Mouse (Mus musculus): Measurements from ENCODE around the gene Ank2. TPM values are rescaled to one million over a fixed set of nuclear protein-coding genes. Genes with fewer than 3 reads are reported as not detected.

Ank2 gene
- polyA plus RNA-seq, 1 experiment from 2014 or later = 211 TPM

DNA sequence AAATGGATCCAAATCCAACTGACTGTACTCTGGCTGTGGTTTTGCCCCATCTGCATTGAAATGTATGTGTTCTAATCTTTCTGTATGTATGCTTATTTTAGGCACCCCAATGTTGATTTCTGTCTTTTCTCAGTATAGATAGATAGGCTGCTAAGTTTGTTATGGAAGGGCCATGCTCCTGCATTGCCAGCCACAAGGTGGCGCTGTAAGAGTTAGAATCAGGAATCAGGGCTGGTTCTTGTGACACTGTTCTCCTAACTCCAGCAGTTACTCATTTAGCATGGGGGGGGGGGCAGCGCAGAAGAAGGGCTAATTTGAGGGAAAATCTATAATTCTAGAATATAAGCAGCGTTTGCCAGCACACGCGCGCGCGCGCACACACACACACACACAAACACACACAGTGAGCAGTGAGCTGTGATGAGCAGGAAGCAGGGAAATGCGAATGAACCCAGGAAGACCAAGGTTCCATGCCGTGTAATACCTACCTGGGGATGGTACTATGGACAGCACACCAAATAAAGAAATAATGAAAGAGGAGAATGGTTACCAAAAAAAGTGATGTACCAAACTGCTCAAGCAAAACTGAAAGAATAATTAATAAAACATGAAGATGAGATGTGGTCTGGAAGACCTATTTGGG, 520.3 kb downstream of the Ank2 start:
- no peaks in the 10 kb centered on the region for H3K27me3 ChIP-seq (ENCODE audit: control insufficient read depth, insufficient read depth, low read length)
- no peaks in the 10 kb centered on the region for H3K4me1 ChIP-seq (ENCODE audit: control insufficient read depth, insufficient read depth, low read length)
- H3K9ac ChIP-seq (replicated peaks; ENCODE audit: low read length) = no peak overlapping the region
- H3K9me3 ChIP-seq (ENCODE audit: control insufficient read depth, low read length) = no peaks in the 10 kb centered on the region
- peak; percentile 50; the same call in 1 of the 2 replicates for ATAC-seq (ENCODE audit: low FRiP score, low TSS enrichment)
- peak; percentile 84 for DNase-seq
- H3K27ac ChIP-seq (replicated peaks; ENCODE audit: low read depth, low read length) = no peak overlapping the region
- H3K36me3 ChIP-seq (ENCODE audit: control insufficient read depth, insufficient read depth, low read length) = peaks cover 50% of the 10 kb centered on the region
- H3K4me2 ChIP-seq (ENCODE audit: low read length) = no peak overlapping the region
- WGBS = 61% methylated on average over 11 of the region's 11 CpGs
- no peak overlapping the region for H3K4me3 ChIP-seq (replicated peaks; ENCODE audit: low read depth, low read length)

DNA sequence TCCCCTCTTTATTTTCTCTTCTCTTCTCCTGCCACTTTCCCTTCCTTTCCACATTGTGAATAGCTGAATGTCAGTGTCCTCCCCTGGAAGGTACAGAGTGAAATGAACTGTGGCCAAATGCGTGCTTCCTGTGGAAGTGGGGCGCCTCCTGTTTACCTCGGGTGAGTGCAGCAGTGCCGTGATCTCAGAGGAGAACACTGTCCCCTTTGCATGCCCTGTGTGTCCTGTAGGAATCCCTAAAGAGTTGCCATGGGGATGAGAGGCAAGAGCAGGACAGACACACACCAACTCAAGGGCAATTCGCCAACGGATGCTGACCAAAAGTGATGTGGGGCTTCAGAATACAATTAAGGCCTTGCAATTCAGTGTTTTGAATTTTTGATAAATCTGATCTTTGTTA, 521.8 kb downstream of the Ank2 start:
- H3K36me3 ChIP-seq (ENCODE audit: control insufficient read depth, insufficient read depth, low read length) = peaks cover 54% of the 10 kb centered on the region
- H3K9ac ChIP-seq (replicated peaks; ENCODE audit: low read length) = no peak overlapping the region
- no peaks in the 10 kb centered on the region for H3K27me3 ChIP-seq (ENCODE audit: control insufficient read depth, insufficient read depth, low read length)
- H3K4me3 ChIP-seq (replicated peaks; ENCODE audit: low read depth, low read length) = no peak overlapping the region
- no peak for ATAC-seq (ENCODE audit: low FRiP score, low TSS enrichment)
- no peaks in the 10 kb centered on the region for H3K9me3 ChIP-seq (ENCODE audit: control insufficient read depth, low read length)
- H3K27ac ChIP-seq (replicated peaks; ENCODE audit: low read depth, low read length) = no peak overlapping the region
- no peak overlapping the region for H3K4me2 ChIP-seq (ENCODE audit: low read length)
- peak; percentile 23 for DNase-seq
- 62% methylated on average over 6 of the region's 6 CpGs for WGBS
- no peaks in the 10 kb centered on the region for H3K4me1 ChIP-seq (ENCODE audit: control insufficient read depth, insufficient read depth, low read length)

DNA sequence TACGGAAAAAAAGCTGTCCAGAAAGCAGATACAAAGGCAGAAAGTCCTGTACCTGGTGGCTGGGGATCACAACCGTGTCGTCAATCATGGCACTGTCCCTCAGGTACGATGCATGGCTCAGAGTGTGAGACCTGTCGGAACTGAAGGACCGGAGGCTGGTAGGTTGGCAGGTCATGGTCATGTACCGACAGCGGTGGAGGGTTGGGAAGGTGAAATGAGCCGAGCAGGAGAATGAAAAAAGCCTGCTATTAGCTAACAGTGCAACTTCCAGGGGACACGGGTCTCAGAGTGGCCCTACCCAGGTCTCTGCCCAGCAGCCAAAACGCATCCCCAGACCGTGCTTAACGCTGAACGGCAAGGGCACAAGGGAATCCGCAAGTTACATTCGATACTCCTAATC, 522.4 kb downstream of the Ank2 start:
- H3K4me1 ChIP-seq (ENCODE audit: control insufficient read depth, insufficient read depth, low read length) = no peaks in the 10 kb centered on the region
- no peak overlapping the region for H3K27ac ChIP-seq (replicated peaks; ENCODE audit: low read depth, low read length)
- DNase-seq = no peak
- H3K9me3 ChIP-seq (ENCODE audit: control insufficient read depth, low read length) = no peaks in the 10 kb centered on the region
- H3K27me3 ChIP-seq (ENCODE audit: control insufficient read depth, insufficient read depth, low read length) = no peaks in the 10 kb centered on the region
- H3K4me3 ChIP-seq (replicated peaks; ENCODE audit: low read depth, low read length) = no peak overlapping the region
- no peak overlapping the region for H3K9ac ChIP-seq (replicated peaks; ENCODE audit: low read length)
- H3K4me2 ChIP-seq (ENCODE audit: low read length) = no peak overlapping the region
- 80% methylated on average over 16 of the region's 16 CpGs for WGBS
- H3K36me3 ChIP-seq (ENCODE audit: control insufficient read depth, insufficient read depth, low read length) = peaks cover 53% of the 10 kb centered on the region
- no peak for ATAC-seq (ENCODE audit: low FRiP score, low TSS enrichment)

DNA sequence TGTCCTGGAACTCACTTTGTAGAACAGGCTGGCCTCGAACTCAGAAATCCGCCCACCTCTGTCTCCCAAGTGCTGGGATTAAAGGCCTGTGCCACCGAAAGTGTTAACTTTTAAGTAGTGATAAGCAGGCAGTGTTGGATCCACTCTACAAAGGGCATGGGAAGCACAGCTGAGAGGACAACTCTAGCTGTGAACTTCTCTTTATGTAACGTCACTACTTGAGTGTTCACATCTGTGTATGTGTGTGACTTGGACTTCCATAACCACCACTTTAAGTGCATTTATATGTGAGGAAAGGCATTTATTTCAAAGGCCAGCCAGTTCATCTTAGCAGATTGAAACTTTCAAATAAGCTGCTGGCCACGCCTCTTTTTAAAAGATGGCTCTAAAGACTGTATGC, 523.7 kb downstream of the Ank2 start:
- no peak for ATAC-seq (ENCODE audit: low FRiP score, low TSS enrichment)
- 84% methylated on average over 5 of the region's 5 CpGs for WGBS

DNA sequence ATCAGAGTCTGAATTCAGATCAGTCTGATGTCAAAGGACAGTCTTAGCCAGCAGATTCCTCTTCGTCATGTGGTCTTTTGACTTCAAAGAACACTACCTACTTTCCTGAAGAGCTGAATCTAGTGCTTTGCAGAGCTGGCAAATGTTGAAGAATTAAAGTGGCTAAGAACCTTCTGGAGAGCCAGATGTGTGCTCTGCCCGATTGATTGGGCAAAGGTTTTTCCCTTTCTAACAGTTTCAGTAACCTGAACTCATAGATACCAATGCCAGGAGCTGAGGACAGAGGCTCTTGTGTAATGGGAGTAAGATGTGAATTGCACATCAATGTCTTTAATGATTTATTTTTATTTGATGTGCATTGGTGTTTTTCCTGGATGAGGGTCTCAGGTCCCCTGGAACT, 525.6 kb downstream of the Ank2 start:
- no peak overlapping the region for H3K9ac ChIP-seq (replicated peaks; ENCODE audit: low read length)
- H3K4me2 ChIP-seq (ENCODE audit: low read length) = no peak overlapping the region
- no peaks in the 10 kb centered on the region for H3K27me3 ChIP-seq (ENCODE audit: control insufficient read depth, insufficient read depth, low read length)
- peaks cover 37% of the 10 kb centered on the region for H3K36me3 ChIP-seq (ENCODE audit: control insufficient read depth, insufficient read depth, low read length)
- DNase-seq (no peak), ATAC-seq (ENCODE audit: low FRiP score, low TSS enrichment) (no peak)
- no peaks in the 10 kb centered on the region for H3K9me3 ChIP-seq (ENCODE audit: control insufficient read depth, low read length)
- no peaks in the 10 kb centered on the region for H3K4me1 ChIP-seq (ENCODE audit: control insufficient read depth, insufficient read depth, low read length)
- no peak overlapping the region for H3K4me3 ChIP-seq (replicated peaks; ENCODE audit: low read depth, low read length)
- no peak overlapping the region for H3K27ac ChIP-seq (replicated peaks; ENCODE audit: low read depth, low read length)
- 93% methylated on average over 2 of the region's 2 CpGs for WGBS

More for the DNA sequence above, 523.7 kb downstream of the Ank2 start:
- Histone ChIP-seq H3K9ac (replicated peaks; ENCODE audit: low read length) (no peak overlapping the region), H3K4me1 (ENCODE audit: control insufficient read depth, insufficient read depth, low read length) (no peaks in the 10 kb centered on the region), H3K36me3 (ENCODE audit: control insufficient read depth, insufficient read depth, low read length) (peaks cover 51% of the 10 kb centered on the region), H3K9me3 (ENCODE audit: control insufficient read depth, low read length) (no peaks in the 10 kb centered on the region), H3K27me3 (ENCODE audit: control insufficient read depth, insufficient read depth, low read length) (no peaks in the 10 kb centered on the region), H3K27ac (replicated peaks; ENCODE audit: low read depth, low read length) (no peak overlapping the region), H3K4me3 (replicated peaks; ENCODE audit: low read depth, low read length) (no peak overlapping the region), H3K4me2 (ENCODE audit: low read length) (no peak overlapping the region)
- no peak for DNase-seq

DNA sequence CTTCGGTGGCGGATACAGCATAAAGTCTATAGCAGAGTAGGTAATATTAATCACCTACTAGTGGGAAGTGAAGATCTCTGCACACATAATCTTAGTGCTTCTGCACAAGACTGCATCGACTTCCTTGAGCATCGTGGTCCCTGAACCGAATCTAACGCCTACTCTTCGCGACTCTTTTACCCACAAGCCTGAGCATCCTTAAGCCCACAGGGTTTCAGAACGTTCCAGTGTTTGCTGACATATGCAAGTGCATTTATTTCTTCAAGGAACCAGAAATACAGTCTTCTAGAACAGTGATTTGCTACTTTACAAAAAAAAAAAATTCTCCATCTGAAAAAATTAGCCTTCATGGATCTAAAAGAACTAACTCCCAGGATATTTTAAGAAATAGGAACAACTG, 527.6 kb downstream of the Ank2 start:
- no peak for DNase-seq
- H3K4me1 ChIP-seq (ENCODE audit: control insufficient read depth, insufficient read depth, low read length) = no peaks in the 10 kb centered on the region
- ATAC-seq (ENCODE audit: low FRiP score, low TSS enrichment) = no peak
- H3K36me3 ChIP-seq (ENCODE audit: control insufficient read depth, insufficient read depth, low read length) = peaks cover 42% of the 10 kb centered on the region
- no peaks in the 10 kb centered on the region for H3K27me3 ChIP-seq (ENCODE audit: control insufficient read depth, insufficient read depth, low read length)
- H3K9me3 ChIP-seq (ENCODE audit: control insufficient read depth, low read length) = no peaks in the 10 kb centered on the region
- no peak overlapping the region for H3K27ac ChIP-seq (replicated peaks; ENCODE audit: low read depth, low read length)
- no peak overlapping the region for H3K9ac ChIP-seq (replicated peaks; ENCODE audit: low read length)
- H3K4me2 ChIP-seq (ENCODE audit: low read length) = no peak overlapping the region
- H3K4me3 ChIP-seq (replicated peaks; ENCODE audit: low read depth, low read length) = no peak overlapping the region
- 89% methylated on average over 9 of the region's 9 CpGs for WGBS

DNA sequence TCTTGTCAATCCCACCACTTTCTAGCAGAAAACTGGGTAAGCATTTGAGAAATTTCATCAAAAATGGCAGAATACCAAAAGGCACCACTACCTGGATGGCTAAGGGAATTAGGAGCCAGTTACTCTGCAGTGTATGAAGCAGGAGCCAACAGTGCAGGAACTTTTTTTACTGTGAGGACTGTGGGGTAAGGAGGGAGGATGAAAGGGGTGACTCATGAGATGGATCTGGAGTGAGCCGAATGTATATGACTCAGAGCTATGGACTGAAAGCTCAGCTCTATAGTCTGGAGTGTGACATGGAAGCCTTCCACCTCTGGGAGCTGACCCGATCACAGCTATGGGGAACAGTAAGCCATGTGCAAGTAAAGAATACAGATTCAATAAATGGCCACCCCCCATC, 530.4 kb downstream of the Ank2 start:
- WGBS = 89% methylated on average over 2 of the region's 2 CpGs
- no peak overlapping the region for H3K4me2 ChIP-seq (ENCODE audit: low read length)

DNA sequence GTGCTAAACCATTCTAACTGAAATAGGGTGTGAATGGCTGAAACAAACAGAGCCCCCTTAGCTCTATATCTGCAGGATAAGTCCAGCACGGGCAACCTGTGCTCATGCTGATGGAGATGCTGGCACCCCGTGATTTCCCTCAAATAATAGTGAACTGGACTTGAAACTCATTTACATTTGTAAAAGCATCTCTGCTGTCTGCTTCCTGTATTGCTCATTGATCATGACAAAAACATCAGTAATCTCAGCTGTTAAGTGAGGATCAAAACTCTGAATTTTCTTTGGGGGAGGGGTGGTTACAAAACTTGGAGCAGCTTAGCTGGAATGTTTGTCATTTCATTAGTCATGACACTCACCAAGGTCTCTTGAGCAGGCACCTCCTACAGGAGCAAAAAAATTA, 533.4 kb downstream of the Ank2 start:
- Histone ChIP-seq H3K36me3 (ENCODE audit: control insufficient read depth, insufficient read depth, low read length) (peaks cover 66% of the 10 kb centered on the region), H3K9ac (replicated peaks; ENCODE audit: low read length) (no peak overlapping the region), H3K4me2 (ENCODE audit: low read length) (no peak overlapping the region), H3K9me3 (ENCODE audit: control insufficient read depth, low read length) (no peaks in the 10 kb centered on the region), H3K27ac (replicated peaks; ENCODE audit: low read depth, low read length) (no peak overlapping the region), H3K27me3 (ENCODE audit: control insufficient read depth, insufficient read depth, low read length) (no peaks in the 10 kb centered on the region), H3K4me3 (replicated peaks; ENCODE audit: low read depth, low read length) (no peak overlapping the region), H3K4me1 (ENCODE audit: control insufficient read depth, insufficient read depth, low read length) (no peaks in the 10 kb centered on the region)
- DNase-seq (no peak), ATAC-seq (ENCODE audit: low FRiP score, low TSS enrichment) (no peak)
- WGBS = 60% methylated on average over 2 of the region's 2 CpGs

More for the DNA sequence above, 530.4 kb downstream of the Ank2 start:
- H3K27ac ChIP-seq (replicated peaks; ENCODE audit: low read depth, low read length) = no peak overlapping the region
- H3K36me3 ChIP-seq (ENCODE audit: control insufficient read depth, insufficient read depth, low read length) = peaks cover 54% of the 10 kb centered on the region
- H3K9me3 ChIP-seq (ENCODE audit: control insufficient read depth, low read length) = no peaks in the 10 kb centered on the region
- DNase-seq (no peak), ATAC-seq (ENCODE audit: low FRiP score, low TSS enrichment) (no peak)
- H3K27me3 ChIP-seq (ENCODE audit: control insufficient read depth, insufficient read depth, low read length) = no peaks in the 10 kb centered on the region
- no peak overlapping the region for H3K9ac ChIP-seq (replicated peaks; ENCODE audit: low read length)
- H3K4me3 ChIP-seq (replicated peaks; ENCODE audit: low read depth, low read length) = no peak overlapping the region
- H3K4me1 ChIP-seq (ENCODE audit: control insufficient read depth, insufficient read depth, low read length) = no peaks in the 10 kb centered on the region

DNA sequence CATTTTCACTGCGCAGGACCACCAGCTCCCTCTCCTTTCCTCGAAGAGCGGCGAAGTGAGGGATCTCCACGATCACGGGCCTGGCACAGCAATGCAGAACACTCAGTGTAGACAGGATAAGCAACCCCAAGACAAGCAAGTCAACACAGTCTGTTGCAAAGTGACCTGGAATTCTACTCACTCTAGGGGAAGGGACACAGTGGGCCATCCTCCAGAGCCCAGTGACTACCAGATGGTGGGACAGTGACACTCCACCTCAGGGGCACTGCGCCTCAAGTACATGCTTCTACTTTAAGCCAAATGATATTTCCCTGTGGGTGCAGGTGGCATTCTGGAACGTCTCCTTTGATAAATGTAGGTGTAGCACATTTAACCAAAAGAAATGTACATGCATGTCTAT, 536.8 kb downstream of the Ank2 start:
- no peak overlapping the region for H3K9ac ChIP-seq (replicated peaks; ENCODE audit: low read length)
- no peak for ATAC-seq (ENCODE audit: low FRiP score, low TSS enrichment)
- no peaks in the 10 kb centered on the region for H3K27me3 ChIP-seq (ENCODE audit: control insufficient read depth, insufficient read depth, low read length)
- no peak overlapping the region for H3K4me2 ChIP-seq (ENCODE audit: low read length)
- H3K9me3 ChIP-seq (ENCODE audit: control insufficient read depth, low read length) = no peaks in the 10 kb centered on the region
- no peaks in the 10 kb centered on the region for H3K4me1 ChIP-seq (ENCODE audit: control insufficient read depth, insufficient read depth, low read length)
- DNase-seq = no peak
- H3K4me3 ChIP-seq (replicated peaks; ENCODE audit: low read depth, low read length) = no peak overlapping the region
- H3K27ac ChIP-seq (replicated peaks; ENCODE audit: low read depth, low read length) = no peak overlapping the region
- 97% methylated on average over 8 of the region's 8 CpGs for WGBS
- peaks cover 88% of the 10 kb centered on the region for H3K36me3 ChIP-seq (ENCODE audit: control insufficient read depth, insufficient read depth, low read length)
